Mouse (Mus musculus) myocyte (in vitro differentiated cells): ENCODE measurements at regions not wholly inside any gene's neighbourhood (a gene's known extent, or its start where the extent isn't known, plus 50 kb on each side); places are given as distances from the start of the nearest gene placed in this dataset.

Source experiments
- H3K27me3 ChIP-seq: one replicate; pipeline ENCODE4 v1.6.1; 2011; ENCODE audit not compliant: control insufficient read depth, insufficient read depth, insufficient read length
- H3K36me3 ChIP-seq: one replicate; pipeline ENCODE4 v1.6.1; 2011; ENCODE audit not compliant: control insufficient read depth, insufficient read depth
- H3K4me2 ChIP-seq: one replicate; pipeline ENCODE4 v1.6.1; 2011; ENCODE audit warnings: low read depth, control low read depth
- H3K4me3 ChIP-seq: one replicate; pipeline ENCODE4 v1.5.1; 2011; ENCODE audit warnings: mild to moderate bottlenecking, control low read depth, moderate library complexity
- H3K79me2 ChIP-seq: one replicate; pipeline ENCODE4 v1.6.1; 2011; ENCODE audit not compliant: control insufficient read depth, insufficient read depth
- H3ac ChIP-seq: one replicate; pipeline ENCODE4 v1.6.1; 2011; ENCODE audit not compliant: control insufficient read depth, insufficient read length
- CEBPB ChIP-seq: IDR thresholded peaks from 2 replicates; pipeline ENCODE4 v1.6.1; 2011; ENCODE audit warnings: mild to moderate bottlenecking, moderate library complexity; ENCODE audit not compliant: poor library complexity, insufficient read depth, severe bottlenecking
- E2F4 ChIP-seq: IDR thresholded peaks from one replicate; pipeline ENCODE4 v1.6.1; 2011; ENCODE audit warnings: mild to moderate bottlenecking, control low read depth, moderate library complexity; ENCODE audit not compliant: insufficient read depth
- MAX ChIP-seq: IDR thresholded peaks from one replicate; pipeline ENCODE4 v1.6.1; 2011; ENCODE audit warnings: low read depth, mild to moderate bottlenecking, control low read depth
- MYOD1 ChIP-seq, 3 experiments: IDR thresholded peaks; one replicate each; pipeline ENCODE4 v1.6.1; 2011; ENCODE audit warnings: control low read depth in 2 of 3, low read depth in 2 of 3, mild to moderate bottlenecking in 2 of 3, moderate library complexity in 1 of 3; ENCODE audit not compliant: insufficient read length in 2 of 3, control insufficient read depth in 1 of 3
- MYOG ChIP-seq, 3 experiments: IDR thresholded peaks; one replicate each; pipeline ENCODE4 v1.6.1; 2011; ENCODE audit warnings: control low read depth in 2 of 3, low read depth in 2 of 3, mild to moderate bottlenecking in 2 of 3; ENCODE audit not compliant: insufficient read length in 2 of 3, control insufficient read depth in 1 of 3, insufficient read depth in 1 of 3
- POLR2A ChIP-seq: IDR thresholded peaks from one replicate; pipeline ENCODE4 v1.6.1; 2011; ENCODE audit warnings: low read depth, mild to moderate bottlenecking, control low read depth, moderate library complexity; ENCODE audit not compliant: insufficient read length
- POLR2AphosphoS2 ChIP-seq: IDR thresholded peaks from one replicate; pipeline ENCODE4 v1.6.1; 2011; ENCODE audit warnings: low read depth, control low read depth; ENCODE audit not compliant: insufficient read length
- REST ChIP-seq: IDR thresholded peaks from one replicate; pipeline ENCODE4 v1.6.1; 2011; ENCODE audit warnings: mild to moderate bottlenecking, control low read depth, moderate library complexity; ENCODE audit not compliant: insufficient read depth, insufficient read length
- SRF ChIP-seq: IDR thresholded peaks from one replicate; pipeline ENCODE4 v1.6.1; 2011; ENCODE audit warnings: low read depth; ENCODE audit not compliant: control insufficient read depth, insufficient read length
- TCF12 ChIP-seq: IDR thresholded peaks from one replicate; pipeline ENCODE4 v1.6.1; 2011; ENCODE audit warnings: mild to moderate bottlenecking, control low read depth; ENCODE audit not compliant: poor library complexity, insufficient read depth, severe bottlenecking
- TCF3 ChIP-seq: IDR thresholded peaks from one replicate; pipeline ENCODE4 v1.6.1; 2011; ENCODE audit warnings: low read depth, control low read depth; ENCODE audit not compliant: insufficient read length
- USF1 ChIP-seq: IDR thresholded peaks from one replicate; pipeline ENCODE4 v1.6.1; 2011; ENCODE audit warnings: low read depth, mild to moderate bottlenecking, control low read depth, moderate library complexity

GRCm38 (mm10) chr3:149078881-149079280, 88.5 kb upstream of the Adgrl2 start:
- H3ac ChIP-seq, result no peak overlapping the region

GRCm38 (mm10) chr3:149076928-149077551, 86.7 kb upstream of the Adgrl2 start:
- no peaks in the 10 kb centered on the region for H3K79me2 ChIP-seq
- no peak overlapping the region for H3ac ChIP-seq
- H3K4me2 ChIP-seq, result no peak overlapping the region
- no peaks in the 10 kb centered on the region for H3K27me3 ChIP-seq
- H3K4me3 ChIP-seq, result no peak overlapping the region
- TF ChIP-seq USF1 (no peak), MYOG (IDR thresholded peaks at IDR 0.05; ENCODE audit: control insufficient read depth in 1 of 3, insufficient read depth in 1 of 3, insufficient read length in 2 of 3, low read depth in 2 of 3) (no peak), SRF (no peak), TCF12 (no peak), MAX (no peak), MYOD1 (IDR thresholded peaks at IDR 0.05; ENCODE audit: control insufficient read depth in 1 of 3, insufficient read length in 2 of 3, low read depth in 2 of 3) (no peak), REST (no peak), E2F4 (no peak), CEBPB (no peak), POLR2A (no peak), POLR2AphosphoS2 (no peak)
- H3K36me3 ChIP-seq, result no peaks in the 10 kb centered on the region

More at GRCm38 (mm10) chr3:149078881-149079280, 88.5 kb upstream of the Adgrl2 start:
- no peak overlapping the region for H3K4me3 ChIP-seq
- no peaks in the 10 kb centered on the region for H3K36me3 ChIP-seq
- H3K27me3 ChIP-seq, result no peaks in the 10 kb centered on the region
- no peak overlapping the region for H3K4me2 ChIP-seq
- no peaks in the 10 kb centered on the region for H3K79me2 ChIP-seq
- TF ChIP-seq E2F4, result no peak
- TF ChIP-seq MYOD1 (IDR thresholded peaks at IDR 0.05; ENCODE audit: control insufficient read depth in 1 of 3, insufficient read length in 2 of 3, low read depth in 2 of 3), result no peak
- no peak for TF ChIP-seq MAX
- no peak for TF ChIP-seq SRF
- no peak for TF ChIP-seq REST
- TF ChIP-seq USF1, result no peak
- TF ChIP-seq TCF3, result no peak
- TF ChIP-seq TCF12, result no peak
- no peak for TF ChIP-seq POLR2A
- TF ChIP-seq CEBPB, result no peak

DNA sequence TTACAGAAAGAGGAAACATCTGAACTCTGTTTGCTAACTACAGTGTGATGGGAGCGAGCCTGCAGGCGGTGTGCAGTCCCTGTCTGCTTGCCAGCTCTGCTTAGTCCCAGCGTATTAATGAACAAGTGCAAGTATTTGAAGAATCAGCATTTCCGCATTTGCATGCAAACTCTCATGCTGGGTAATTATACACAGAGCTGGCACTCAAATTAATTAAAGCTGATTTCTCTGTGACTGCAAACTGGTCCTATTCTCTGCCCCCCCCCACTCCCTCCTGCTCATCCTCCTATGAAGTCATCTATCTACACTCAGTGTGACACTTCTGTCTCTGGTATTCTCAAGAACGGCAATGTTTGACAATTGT, 85.1 kb upstream of the Adgrl2 start:
- TF ChIP-seq REST (no peak), MYOD1 (IDR thresholded peaks at IDR 0.05; ENCODE audit: control insufficient read depth in 1 of 3, insufficient read length in 2 of 3, low read depth in 2 of 3) (no peak)
- no peak overlapping the region for H3ac ChIP-seq
- no peak overlapping the region for H3K4me2 ChIP-seq

GRCm38 (mm10) chr3:149074658-149075487, 84.5 kb upstream of the Adgrl2 start:
- no peaks in the 10 kb centered on the region for H3K36me3 ChIP-seq
- no peak for TF ChIP-seq TCF12
- TF ChIP-seq SRF, result no peak
- TF ChIP-seq POLR2AphosphoS2, result no peak
- no peak for TF ChIP-seq CEBPB
- no peak for TF ChIP-seq USF1
- no peak for TF ChIP-seq MAX
- TF ChIP-seq E2F4, result no peak
- no peak for TF ChIP-seq REST
- TF ChIP-seq MYOG (IDR thresholded peaks at IDR 0.05; ENCODE audit: control insufficient read depth in 1 of 3, insufficient read depth in 1 of 3, insufficient read length in 2 of 3, low read depth in 2 of 3), result no peak
- TF ChIP-seq MYOD1 (IDR thresholded peaks at IDR 0.05; ENCODE audit: control insufficient read depth in 1 of 3, insufficient read length in 2 of 3, low read depth in 2 of 3), result no peak
- TF ChIP-seq TCF3, result no peak
- no peak for TF ChIP-seq POLR2A
- H3K27me3 ChIP-seq, result no peaks in the 10 kb centered on the region
- H3K4me2 ChIP-seq, result no peak overlapping the region
- no peak overlapping the region for H3K4me3 ChIP-seq
- no peak overlapping the region for H3ac ChIP-seq
- no peaks in the 10 kb centered on the region for H3K79me2 ChIP-seq

More for the DNA sequence above, 85.1 kb upstream of the Adgrl2 start:
- Histone ChIP-seq H3K27me3 (no peaks in the 10 kb centered on the region), H3K79me2 (no peaks in the 10 kb centered on the region), H3K4me3 (no peak overlapping the region), H3K36me3 (no peaks in the 10 kb centered on the region)
